Mouse (Mus musculus) liver, postnatal 0 days (tissue): ENCODE measurements at regions not wholly inside any gene's neighbourhood (a gene's known extent, or its start where the extent isn't known, plus 50 kb on each side); places are given as distances from the start of the nearest gene placed in this dataset.
"Not testable (repeated sequence)": the region's sequence is repeated elsewhere in the genome, so short reads cannot be mapped to it uniquely, and the experiment has no call there.

Experiments
- ATAC-seq: fragments of 200-750 bp; cut with Nextera tagmentation; 2 replicates; pipeline ENCODE4 v1.8.0; 2017; ENCODE audit warnings: mild to moderate bottlenecking, moderate library complexity
- DNase-seq: peaks from one replicate; pipeline ENCODE4 v3.0.0-alpha.2; 2016
- H3K27ac ChIP-seq: fragments of 300-500 bp; sonication (generic); 2 replicates; pipeline ENCODE4 v1.5.1; 2014; ENCODE audit warnings: antibody characterized with exemption, moderate library complexity, mild to moderate bottlenecking, low read depth
- H3K27me3 ChIP-seq: fragments of 300-500 bp; sonication (generic); 2 replicates; pipeline ENCODE4 v1.6.1; 2014; ENCODE audit warnings: low read length, control low read depth, mixed read lengths; ENCODE audit not compliant: insufficient read depth
- H3K36me3 ChIP-seq: fragments of 300-500 bp; sonication (generic); replicated peaks from 2 replicates; pipeline ENCODE4 v1.6.1; 2014; ENCODE audit warnings: mild to moderate bottlenecking, control low read depth, low read length, moderate library complexity, mixed read lengths; ENCODE audit not compliant: insufficient read depth
- H3K4me1 ChIP-seq: fragments of 300-500 bp; sonication (generic); 2 replicates; pipeline ENCODE4 v1.6.1; 2014; ENCODE audit warnings: antibody characterized with exemption, mild to moderate bottlenecking, control low read depth; ENCODE audit not compliant: insufficient read depth
- H3K4me2 ChIP-seq: fragments of 300-500 bp; sonication (generic); 2 replicates; pipeline ENCODE4 v1.6.1; 2014; ENCODE audit warnings: low read depth, mild to moderate bottlenecking, low read length, moderate library complexity, mixed read lengths
- H3K4me3 ChIP-seq: fragments of 300-500 bp; sonication (generic); 2 replicates; pipeline ENCODE4 v1.5.1; 2014; ENCODE audit warnings: low read depth, low read length
- H3K9ac ChIP-seq: fragments of 300-500 bp; sonication (generic); replicated peaks from 2 replicates; pipeline ENCODE4 v1.6.1; 2014; ENCODE audit warnings: mild to moderate bottlenecking, moderate library complexity
- H3K9me3 ChIP-seq: fragments of 300-500 bp; sonication (generic); 2 replicates; pipeline ENCODE4 v1.6.1; 2016; ENCODE audit warnings: mild to moderate bottlenecking, control low read depth, low read length, mixed read lengths
- CTCF ChIP-seq: sonication (generic); IDR thresholded peaks from 2 replicates; pipeline ENCODE4 v1.5.1; 2016; ENCODE audit warnings: antibody characterized with exemption, low read depth
- EP300 ChIP-seq: IDR thresholded peaks from 2 replicates; pipeline ENCODE4 v1.6.1; 2016; ENCODE audit warnings: antibody characterized with exemption, low read depth, mild to moderate bottlenecking
- WGBS: fragments of 180-500 bp; shearing (Covaris S2); extraction: QIAGEN DNeasy Blood & Tissue Kit; methylation state at CpG from one replicate; pipeline ENCODE4 v1.1.7; 2014; ENCODE audit not compliant: insufficient replicate concordance; 5-methylcytosine and 5-hydroxymethylcytosine counted together

GRCm38 (mm10) chrX:166789031-166789430 is 203.5 kb upstream of the Egfl6 start:
- H3K4me2 ChIP-seq = no peak overlapping the region
- no peak for DNase-seq
- 71% methylated on average over 3 of the region's 3 CpGs for WGBS

DNA sequence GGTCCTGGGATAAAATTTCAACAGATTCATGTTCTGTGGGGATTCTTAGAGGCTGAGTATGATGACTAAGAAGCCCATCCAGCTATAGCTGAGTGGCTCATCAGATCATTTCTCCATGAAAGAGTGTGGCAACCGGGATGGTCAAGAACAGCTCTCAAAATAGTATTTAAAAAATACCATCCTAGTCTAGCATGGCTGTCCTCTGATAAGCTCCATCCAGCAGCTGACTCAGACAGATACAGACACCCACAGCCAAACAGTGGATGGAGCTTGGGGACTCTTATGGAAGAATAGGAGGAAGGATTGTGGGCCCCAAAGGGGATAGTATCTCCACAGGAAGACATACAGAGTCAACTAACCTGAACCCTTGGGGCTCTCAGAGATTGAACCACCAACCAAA is 201.6 kb upstream of the Egfl6 start:
- not testable (repeated sequence) for H3K9ac ChIP-seq, H3K4me2 ChIP-seq, H3K27ac ChIP-seq, H3K4me3 ChIP-seq, H3K36me3 ChIP-seq, DNase-seq, H3K9me3 ChIP-seq, H3K4me1 ChIP-seq, H3K27me3 ChIP-seq
- WGBS = 50% methylated on average over 1 of the region's 1 CpGs
- ATAC-seq = peak; percentile 31; the same call in 1 of the 2 replicates

More at GRCm38 (mm10) chrX:166789031-166789430, 203.5 kb upstream of the Egfl6 start:
- H3K4me1 ChIP-seq = no peaks in the 10 kb centered on the region
- H3K4me3 ChIP-seq = no peak overlapping the region
- no peaks in the 10 kb centered on the region for H3K36me3 ChIP-seq
- H3K9ac ChIP-seq = no peak overlapping the region
- H3K9me3 ChIP-seq = no peaks in the 10 kb centered on the region
- H3K27ac ChIP-seq = no peak overlapping the region
- no peaks in the 10 kb centered on the region for H3K27me3 ChIP-seq
- no peak for TF ChIP-seq EP300
- TF ChIP-seq CTCF = no peak
- no peak for ATAC-seq

- Histone ChIP-seq H3K4me1 (no peaks in the 10 kb centered on the region), H3K9me3 (no peaks in the 10 kb centered on the region), H3K9ac (no peak overlapping the region), H3K4me2 (no peak overlapping the region), H3K27me3 (no peaks in the 10 kb centered on the region), H3K27ac (no peak overlapping the region), H3K36me3 (no peaks in the 10 kb centered on the region), H3K4me3 (no peak overlapping the region)
- DNase-seq (no peak), ATAC-seq (no peak)
- WGBS = 56% methylated on average over 3 of the region's 3 CpGs
- no peak for TF ChIP-seq CTCF
- TF ChIP-seq EP300 = no peak
Observed at GRCm38 (mm10) chrX:166785615-166786014, 200.1 kb upstream of the Egfl6 start.

DNA sequence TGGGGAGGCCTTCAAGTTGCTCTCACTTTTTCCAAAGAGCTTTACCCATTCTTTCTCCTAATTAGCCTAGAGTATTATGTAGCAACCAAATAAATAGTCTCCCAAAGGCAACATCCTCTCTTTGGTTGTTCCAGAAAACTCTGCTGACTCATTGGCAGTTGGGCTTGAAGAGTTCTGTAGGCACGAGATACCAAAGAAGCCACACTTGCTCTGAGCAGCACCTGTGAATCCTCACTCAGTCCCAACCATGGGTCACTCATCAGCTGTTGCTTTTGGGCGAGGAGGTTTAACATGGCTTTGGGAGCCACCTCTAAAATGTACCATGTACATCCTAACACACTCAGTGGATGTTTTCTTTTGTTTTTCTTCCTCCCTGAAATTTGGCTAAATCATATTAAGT is 197.9 kb upstream of the Egfl6 start:
- Histone ChIP-seq H3K9me3 (no peaks in the 10 kb centered on the region), H3K9ac (no peak overlapping the region), H3K27ac (no peak overlapping the region), H3K36me3 (no peaks in the 10 kb centered on the region), H3K4me3 (no peak overlapping the region), H3K4me2 (no peak overlapping the region), H3K4me1 (no peaks in the 10 kb centered on the region), H3K27me3 (no peaks in the 10 kb centered on the region)
- WGBS = 46% methylated on average over 2 of the region's 2 CpGs
- TF ChIP-seq CTCF (no peak), EP300 (peak; percentile 22; the same call in 1 of the 2 replicates)
- DNase-seq (no peak), ATAC-seq (peak; percentile 49)

DNA sequence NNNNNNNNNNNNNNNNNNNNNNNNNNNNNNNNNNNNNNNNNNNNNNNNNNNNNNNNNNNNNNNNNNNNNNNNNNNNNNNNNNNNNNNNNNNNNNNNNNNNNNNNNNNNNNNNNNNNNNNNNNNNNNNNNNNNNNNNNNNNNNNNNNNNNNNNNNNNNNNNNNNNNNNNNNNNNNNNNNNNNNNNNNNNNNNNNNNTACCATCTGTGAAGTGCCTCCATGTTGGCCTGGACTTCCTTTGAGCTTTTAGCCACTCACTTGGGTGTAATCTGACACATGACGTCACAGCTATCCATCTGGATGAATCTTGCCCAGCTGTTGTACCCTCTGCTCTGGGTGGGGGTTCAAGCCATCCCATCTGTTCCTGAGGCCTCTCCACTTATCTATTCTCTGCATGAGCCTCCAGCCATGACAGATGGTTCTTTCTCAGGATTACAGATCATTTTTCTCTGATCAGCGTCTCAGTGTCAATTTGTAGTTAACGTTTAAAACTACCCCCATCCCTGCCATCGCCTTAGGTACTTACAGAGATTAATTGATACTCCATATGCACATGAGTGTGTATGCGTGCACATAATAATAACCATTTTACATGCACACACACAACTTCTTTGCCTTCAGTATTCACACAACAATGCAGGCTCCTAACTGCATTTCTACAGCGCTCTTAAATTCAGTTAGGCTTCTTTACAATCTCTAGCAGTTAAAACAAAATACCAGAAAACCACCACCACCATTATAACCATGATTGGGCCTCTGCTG is 194.0 kb upstream of the Egfl6 start:
- no peak overlapping the region for H3K9ac ChIP-seq
- H3K27me3 ChIP-seq = no peaks in the 10 kb centered on the region
- no peak overlapping the region for H3K27ac ChIP-seq
- H3K4me1 ChIP-seq = no peaks in the 10 kb centered on the region
- H3K36me3 ChIP-seq = no peaks in the 10 kb centered on the region
- ATAC-seq = no peak
- WGBS = 77% methylated on average over 6 of the region's 6 CpGs
- TF ChIP-seq CTCF = no peak
- TF ChIP-seq EP300 = no peak
- H3K9me3 ChIP-seq = no peaks in the 10 kb centered on the region
- no peak for DNase-seq
- no peak overlapping the region for H3K4me2 ChIP-seq
- H3K4me3 ChIP-seq = no peak overlapping the region

DNA sequence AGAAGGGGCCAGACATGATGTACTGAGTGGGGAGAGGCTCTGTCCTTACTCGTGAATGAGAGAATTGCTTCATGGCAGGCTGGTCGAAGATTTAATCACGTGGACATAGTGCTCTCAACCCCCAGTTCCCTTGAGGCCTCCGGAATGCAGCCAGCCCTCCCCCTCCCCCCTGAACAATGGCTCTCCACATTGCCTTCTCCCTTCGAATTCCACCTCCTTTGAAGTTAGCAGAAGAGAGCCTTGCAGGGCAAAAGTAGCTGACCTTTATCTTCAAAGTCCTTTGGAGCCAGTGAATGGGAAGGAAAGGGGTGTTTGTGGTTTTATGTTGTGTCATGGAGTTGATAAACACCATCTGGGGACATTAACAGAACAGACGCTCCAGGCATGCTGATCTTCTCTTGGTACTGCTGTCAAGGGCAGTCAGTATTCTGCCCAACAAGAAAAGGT is 187.9 kb upstream of the Egfl6 start:
- H3K4me2 ChIP-seq = no peak overlapping the region
- DNase-seq (no peak), ATAC-seq (0 out of 2 replicates have a peak, but pooled peaks have one; percentile 25)
- 22% methylated on average over 6 of the region's 6 CpGs for WGBS
- no peak overlapping the region for H3K27ac ChIP-seq
- TF ChIP-seq CTCF (no peak), EP300 (no peak)
- H3K4me1 ChIP-seq = no peaks in the 10 kb centered on the region
- H3K27me3 ChIP-seq = no peaks in the 10 kb centered on the region; the same call in 1 of the 2 replicates
- no peaks in the 10 kb centered on the region for H3K9me3 ChIP-seq
- no peak overlapping the region for H3K4me3 ChIP-seq
- H3K9ac ChIP-seq = no peak overlapping the region
- no peaks in the 10 kb centered on the region for H3K36me3 ChIP-seq
